Mouse (Mus musculus) layer of hippocampus, postnatal 25 days (tissue): Measurements from ENCODE around the gene Zfp948. TPM values are rescaled to one million over a fixed set of nuclear protein-coding genes. Genes with fewer than 3 reads are reported as not detected.
"Not testable (repeated sequence)": the region's sequence is repeated elsewhere in the genome, so short reads cannot be mapped to it uniquely, and the experiment has no call there.

Experiments
- DNase-seq, 2 experiments: peaks; one replicate each; pipeline ENCODE4 v3.0.0; 2022; ENCODE audit warnings: mixed read lengths in 2 of 2, low spot score in 1 of 2; ENCODE audit errors: extremely low spot score in 1 of 2
- total RNA-seq, 2 experiments: library from RNA; stranded (reverse); gene quantifications; 2 replicates each; pipeline ENCODE4 v1.2.3; 2021

Zfp948 gene
- total RNA-seq, 2 experiments from 2014 or later, result 11.8 to 13.0 TPM

GRCm38 (mm10) chr17:21623647-21624046, 56.8 kb downstream of the Zfp948 start:
- DNase-seq, result no peak

- not testable (repeated sequence) for DNase-seq
Observed at GRCm38 (mm10) chr17:21635758-21636157, 69.0 kb downstream of the Zfp948 start.

Other genes starting within 250 kb of the Zfp948 start
- 1 to 10 TPM; 1.4 to 1.6 TPM for gene Zfp677, start 183.3 kb upstream of the Zfp948 start, total RNA-seq
- under 1 TPM; 0.62 to 0.77 TPM for gene Zfp54, start 143.8 kb upstream of the Zfp948 start, total RNA-seq
- gene Zfp51, start 116.6 kb upstream of the Zfp948 start, total RNA-seq, result 1 to 10 TPM; 3.5 to 3.9 TPM
- gene Zfp53, start 78.0 kb upstream of the Zfp948 start, total RNA-seq, result 1 to 10 TPM; 4.2 TPM
- 1 to 10 TPM; 6.0 to 6.7 TPM for gene Zfp52, start 31.5 kb upstream of the Zfp948 start, total RNA-seq
- 1 to 10 TPM; 8.9 to 9.8 TPM for gene Zfp983, start 83.6 kb downstream of the Zfp948 start, total RNA-seq
- 1 to 10 TPM; 6.5 to 10.0 TPM for gene Gm10226, start 124.9 kb downstream of the Zfp948 start, total RNA-seq
- 1 to 10 TPM; 7.1 to 7.8 TPM for gene Zfp760, start 140.7 kb downstream of the Zfp948 start, total RNA-seq
- gene Zfp229, start 163.8 kb downstream of the Zfp948 start, total RNA-seq, result 1 to 10 TPM; 3.9 TPM